Mouse (Mus musculus) liver, embryonic 14.5 days (tissue): ENCODE results near the gene Rgs5. TPM values are rescaled to one million over a fixed set of nuclear protein-coding genes. Genes with fewer than 3 reads are reported as not detected.

Source experiments
- ATAC-seq: fragments of 200-750 bp; cut with Nextera tagmentation; 2 replicates; pipeline ENCODE4 v1.8.0; 2017; ENCODE audit warnings: moderate number of reproducible peaks, mild to moderate bottlenecking, moderate library complexity; ENCODE audit not compliant: insufficient read depth
- DNase-seq, 3 experiments: peaks; one replicate each; pipeline ENCODE4 v3.0.0-alpha.2; 2012 to 2013; ENCODE audit warnings: low read depth in 3 of 3, low spot score in 3 of 3
- H3K27ac ChIP-seq: fragments of 300-500 bp; sonication (generic); 2 replicates; pipeline ENCODE4 v1.5.1; 2014; ENCODE audit warnings: moderate library complexity, mild to moderate bottlenecking, control low read depth, inconsistent platforms
- H3K27me3 ChIP-seq: fragments of 300-500 bp; sonication (generic); 2 replicates; pipeline ENCODE4 v1.6.1; 2014; ENCODE audit warnings: mild to moderate bottlenecking, low read length, moderate library complexity; ENCODE audit not compliant: control insufficient read depth, insufficient read depth
- H3K36me3 ChIP-seq: fragments of 300-500 bp; sonication (generic); replicated peaks from 2 replicates; pipeline ENCODE4 v1.6.1; 2014; ENCODE audit warnings: low read depth; ENCODE audit not compliant: control insufficient read depth, insufficient read depth
- H3K4me1 ChIP-seq, 2 experiments: fragments of 200-500 bp in 1 of 2; fragments of 300-500 bp in 1 of 2; sonication (generic) in 1 of 2; replicated peaks; 2 replicates each; pipeline ENCODE4 v1.6.1; 2012 to 2014; ENCODE audit warnings: antibody characterized with exemption in 1 of 2, inconsistent platforms in 1 of 2, low read length in 1 of 2; ENCODE audit not compliant: control insufficient read depth in 2 of 2, insufficient read depth in 2 of 2
- H3K4me2 ChIP-seq: fragments of 300-500 bp; sonication (generic); 2 replicates; pipeline ENCODE4 v1.6.1; 2014; ENCODE audit warnings: low read depth, mild to moderate bottlenecking, control low read depth, moderate library complexity
- H3K4me3 ChIP-seq, 2 experiments: fragments of 200-500 bp in 1 of 2; fragments of 300-500 bp in 1 of 2; sonication (generic) in 1 of 2; 2 replicates each; pipeline ENCODE4 v1.5.1; 2012 to 2014; ENCODE audit warnings: low read depth in 2 of 2, low read length in 2 of 2, mild to moderate bottlenecking in 2 of 2, control low read depth in 1 of 2, inconsistent platforms in 1 of 2, moderate library complexity in 1 of 2; ENCODE audit not compliant: insufficient read depth in 1 of 2
- H3K9ac ChIP-seq: fragments of 300-500 bp; sonication (generic); replicated peaks from 2 replicates; pipeline ENCODE4 v1.6.1; 2014; ENCODE audit warnings: mild to moderate bottlenecking, control low read depth, moderate library complexity
- H3K9me3 ChIP-seq: fragments of 300-500 bp; sonication (generic); 2 replicates; pipeline ENCODE4 v1.6.1; 2016; ENCODE audit warnings: low read length, mixed read lengths; ENCODE audit not compliant: control insufficient read depth
- CTCF ChIP-seq: IDR thresholded peaks from 2 replicates; pipeline ENCODE4 v1.5.1; 2016; ENCODE audit warnings: antibody characterized with exemption, low read depth, control low read depth
- EP300 ChIP-seq: IDR thresholded peaks from 2 replicates; pipeline ENCODE4 v1.6.1; 2016; ENCODE audit warnings: antibody characterized with exemption, low read depth
- WGBS: fragments of 180-500 bp; shearing (Covaris S2); extraction: QIAGEN DNeasy Blood & Tissue Kit; methylation state at CpG from one replicate; pipeline ENCODE4 v1.1.7; 2014; ENCODE audit not compliant: insufficient replicate concordance; 5-methylcytosine and 5-hydroxymethylcytosine counted together
- polyA plus RNA-seq, 2 experiments: library from polyadenylated mRNA; depleted of rRNA in 1 of 2; stranded (reverse) in 1 of 2; unstranded in 1 of 2; fragments of >200 nt; fragmentation: Nextera tagmentation in 1 of 2; extraction: Ambion mirVana in 1 of 2; gene quantifications; 2 replicates each; pipeline versions ENCODE4 v1.2.1 to v1.2.3; 2012 to 2014

The Rgs5 gene
- polyA plus RNA-seq, 2 experiments: 0.30 to 0.42 TPM

DNA sequence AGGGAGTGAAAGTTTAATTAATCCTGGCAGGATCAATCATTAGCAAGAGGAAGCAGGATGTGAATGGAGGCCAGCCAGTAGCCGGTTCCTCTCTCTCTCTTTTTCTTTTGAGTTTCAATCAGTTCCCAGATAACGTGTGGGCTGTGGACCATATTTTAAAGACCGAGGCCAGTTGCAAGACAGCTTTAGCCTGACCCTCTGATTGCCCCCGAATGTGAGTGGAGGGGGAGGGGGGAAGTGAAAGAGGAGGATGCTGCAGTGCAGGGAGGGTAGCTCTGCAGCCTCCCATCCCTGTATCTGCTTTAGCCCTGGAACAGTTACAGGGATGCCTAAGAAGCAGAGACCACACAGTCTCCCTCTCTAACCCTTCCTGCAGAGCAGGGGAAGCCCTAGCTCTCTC is 4.2 kb downstream of the Rgs5 start:
- ATAC-seq (no peak), DNase-seq (no peak)
- no peak overlapping the region for H3K4me2 ChIP-seq

DNA sequence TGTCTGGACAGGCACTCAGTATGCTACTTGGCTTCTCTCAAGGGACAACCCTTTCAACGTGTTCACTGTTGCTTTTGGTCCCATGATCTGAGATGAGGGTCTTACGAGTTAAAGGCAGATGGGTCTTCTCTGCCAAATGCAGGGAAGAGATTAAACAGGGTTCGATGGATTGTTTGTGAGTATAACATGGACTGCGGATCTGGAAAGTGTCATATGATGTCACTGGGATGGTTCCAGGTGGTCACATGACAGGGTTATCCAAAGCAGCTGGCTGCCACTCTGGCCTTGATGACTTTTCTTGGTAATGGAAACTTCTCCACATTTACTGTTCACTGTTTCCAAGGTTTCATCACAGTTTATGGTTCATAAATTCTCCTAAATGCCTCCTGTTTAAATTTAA is 12.0 kb downstream of the Rgs5 start:
- H3K4me1 ChIP-seq: no peaks in the 10 kb centered on the region
- no peak overlapping the region for H3K27ac ChIP-seq
- 52% methylated on average over 4 of the region's 4 CpGs for WGBS
- no peaks in the 10 kb centered on the region for H3K36me3 ChIP-seq
- DNase-seq: no peak
- no peaks in the 10 kb centered on the region for H3K9me3 ChIP-seq
- no peak overlapping the region for H3K4me3 ChIP-seq
- no peak for TF ChIP-seq CTCF
- TF ChIP-seq EP300: no peak
- no peaks in the 10 kb centered on the region for H3K27me3 ChIP-seq
- H3K9ac ChIP-seq: no peak overlapping the region
- no peak for ATAC-seq
- no peak overlapping the region for H3K4me2 ChIP-seq

More for the DNA sequence above, 4.2 kb downstream of the Rgs5 start:
- Histone ChIP-seq H3K36me3 (no peaks in the 10 kb centered on the region), H3K9me3 (no peaks in the 10 kb centered on the region), H3K27me3 (no peaks in the 10 kb centered on the region), H3K4me1 (no peaks in the 10 kb centered on the region; a peak in 1 of 4 replicates), H3K27ac (no peak overlapping the region), H3K9ac (no peak overlapping the region), H3K4me3 (no peak overlapping the region)
- WGBS: 17% methylated on average over 4 of the region's 4 CpGs
- TF ChIP-seq EP300: no peak
- no peak for TF ChIP-seq CTCF

DNA sequence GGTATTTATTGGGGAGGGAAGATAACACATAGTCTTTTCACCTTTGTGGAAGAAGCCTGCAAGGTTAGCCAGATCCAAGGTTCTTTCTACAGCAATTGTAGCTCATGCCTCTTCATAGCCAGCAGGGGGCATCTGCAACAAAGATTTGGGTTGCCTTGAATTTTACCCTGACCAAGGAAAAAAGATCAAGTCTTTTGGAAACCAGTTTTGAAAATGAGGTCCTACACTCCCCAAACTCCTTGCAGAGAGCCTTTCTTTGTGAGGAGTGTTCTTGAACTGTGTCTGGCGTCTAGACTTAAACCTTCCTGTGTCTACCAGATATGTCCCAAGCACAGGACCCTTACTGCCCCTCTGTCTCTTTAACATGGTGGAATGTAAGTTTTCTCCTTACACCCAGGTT is 15.4 kb downstream of the Rgs5 start:
- Histone ChIP-seq H3K27me3 (no peaks in the 10 kb centered on the region), H3K4me2 (no peak overlapping the region), H3K36me3 (no peaks in the 10 kb centered on the region), H3K9me3 (no peaks in the 10 kb centered on the region), H3K27ac (no peak overlapping the region), H3K4me1 (no peaks in the 10 kb centered on the region), H3K4me3 (no peak overlapping the region), H3K9ac (no peak overlapping the region)
- DNase-seq: no peak
- ATAC-seq: no peak
- 52% methylated on average over 1 of the region's 1 CpGs for WGBS
- peak; percentile 46 for TF ChIP-seq CTCF
- TF ChIP-seq EP300: no peak

- DNase-seq (no peak), ATAC-seq (no peak)
- Histone ChIP-seq H3K4me1 (no peaks in the 10 kb centered on the region), H3K9me3 (no peaks in the 10 kb centered on the region), H3K27ac (no peak overlapping the region), H3K27me3 (no peaks in the 10 kb centered on the region), H3K4me2 (no peak overlapping the region), H3K4me3 (no peak overlapping the region), H3K9ac (no peak overlapping the region), H3K36me3 (no peaks in the 10 kb centered on the region)
- WGBS: 56% methylated on average over 2 of the region's 2 CpGs
- no peak for TF ChIP-seq CTCF
- no peak for TF ChIP-seq EP300
These were observed 16.5 kb downstream of the Rgs5 start for GRCm38 (mm10) chr1:169671801-169672200.

DNA sequence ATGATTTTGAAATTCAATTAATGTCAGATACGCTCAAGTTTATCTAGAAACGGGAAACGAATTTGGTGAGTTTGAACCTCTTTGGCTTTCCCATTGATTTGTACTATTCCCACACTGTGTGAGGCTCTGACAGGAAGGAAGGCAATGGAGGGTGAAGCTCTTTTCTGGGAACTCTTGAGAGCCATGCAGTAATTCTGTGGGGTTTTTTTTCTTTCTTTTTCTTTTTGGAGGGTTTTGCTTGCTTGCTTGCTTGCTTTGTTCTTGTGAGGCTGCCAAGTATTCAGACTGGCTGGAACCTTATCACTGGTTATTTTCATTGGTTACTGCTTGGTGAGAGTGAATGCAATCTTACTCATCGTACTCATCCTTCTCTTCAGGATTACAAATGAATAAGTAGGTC is 17.0 kb downstream of the Rgs5 start:
- H3K9ac ChIP-seq: no peak overlapping the region
- no peaks in the 10 kb centered on the region for H3K36me3 ChIP-seq
- TF ChIP-seq EP300: no peak
- no peak for TF ChIP-seq CTCF
- no peaks in the 10 kb centered on the region for H3K4me1 ChIP-seq
- H3K4me3 ChIP-seq: no peak overlapping the region
- WGBS: 60% methylated on average over 4 of the region's 4 CpGs
- no peak overlapping the region for H3K4me2 ChIP-seq
- H3K27ac ChIP-seq: no peak overlapping the region
- H3K27me3 ChIP-seq: no peaks in the 10 kb centered on the region
- DNase-seq: no peak
- ATAC-seq: no peak
- no peaks in the 10 kb centered on the region for H3K9me3 ChIP-seq
